Mouse (Mus musculus): ENCODE measurements around the gene Il1r1. TPM values are rescaled to one million over a fixed set of nuclear protein-coding genes. Genes with fewer than 3 reads are reported as not detected.

The Il1r1 gene
- total RNA-seq, 4 experiments from 2014 or later = 1.3 to 3.0 (median 2.0) TPM

GRCm38 (mm10) chr1:40360969-40361368 lies 136.1 kb downstream of the Il1r1 start:
- no peak for DNase-seq (ENCODE audit: low spot score in 2 of 2)

GRCm38 (mm10) chr1:40361596-40361995 lies 136.7 kb downstream of the Il1r1 start:
- no peak for DNase-seq (ENCODE audit: low spot score in 2 of 2)

GRCm38 (mm10) chr1:40362784-40363183 lies 137.9 kb downstream of the Il1r1 start:
- no peak for DNase-seq (ENCODE audit: low spot score in 2 of 2)

Other genes starting within 250 kb of the Il1r1 start
- under 1 TPM in 2 of 4 experiments, not detected in 2; 0.47 to 0.91 TPM for gene Il1r2, start 151.0 kb upstream of the Il1r1 start, total RNA-seq (2022)
- 1 to 10 TPM in 1 of 4 experiments, under 1 TPM in 3; 0.27 to 1.6 (median 0.49) TPM for gene Il1rl2, start 99.5 kb downstream of the Il1r1 start, total RNA-seq (2022)
- under 1 TPM; 0.39 to 0.94 (median 0.52) TPM for gene Il1rl1, start 204.5 kb downstream of the Il1r1 start, total RNA-seq (2022)
- gene Il18r1, start 240.5 kb downstream of the Il1r1 start, total RNA-seq (2022) = under 1 TPM in 2 of 4 experiments, not detected in 2; 0.13 to 0.19 TPM

Measured in gastrocnemius, adult 8-10 months (tissue).